Mouse (Mus musculus) embryonic facial prominence, embryonic 14.5 days (tissue): ENCODE results near the gene Vma21. TPM values are rescaled to one million over a fixed set of nuclear protein-coding genes. Genes with fewer than 3 reads are reported as not detected.

Source experiments
- ATAC-seq: fragments of 200-750 bp; cut with Nextera tagmentation; 2 replicates; pipeline ENCODE4 v1.8.0; 2017; ENCODE audit warnings: low read depth, moderate number of reproducible peaks, moderate TSS enrichment
- DNase-seq: peaks from one replicate; pipeline ENCODE4 v3.0.0-alpha.2; 2015; ENCODE audit warnings: low spot score
- H3K27ac ChIP-seq: fragments of 300-500 bp; sonication (generic); replicated peaks from 2 replicates; pipeline ENCODE4 v1.5.1; 2014; ENCODE audit warnings: low read depth, mild to moderate bottlenecking, low read length, moderate library complexity
- H3K27me3 ChIP-seq: fragments of 300-500 bp; sonication (generic); replicated peaks from 2 replicates; pipeline ENCODE4 v1.6.1; 2014; ENCODE audit warnings: low read length; ENCODE audit not compliant: control insufficient read depth, insufficient read depth
- H3K36me3 ChIP-seq: fragments of 300-500 bp; sonication (generic); 2 replicates; pipeline ENCODE4 v1.6.1; 2014; ENCODE audit warnings: low read length, mixed read lengths; ENCODE audit not compliant: control insufficient read depth, insufficient read depth
- H3K4me1 ChIP-seq: fragments of 300-500 bp; sonication (generic); 2 replicates; pipeline ENCODE4 v1.6.1; 2014; ENCODE audit warnings: antibody characterized with exemption, low read length; ENCODE audit not compliant: control insufficient read depth, insufficient read depth
- H3K4me2 ChIP-seq: fragments of 300-500 bp; sonication (generic); 2 replicates; pipeline ENCODE4 v1.6.1; 2014; ENCODE audit warnings: low read depth, mild to moderate bottlenecking, low read length, moderate library complexity, mixed read lengths
- H3K4me3 ChIP-seq: fragments of 300-500 bp; sonication (generic); 2 replicates; pipeline ENCODE4 v1.5.1; 2014; ENCODE audit warnings: low read depth, mild to moderate bottlenecking, low read length
- H3K9ac ChIP-seq: fragments of 300-500 bp; sonication (generic); 2 replicates; pipeline ENCODE4 v1.6.1; 2014; ENCODE audit warnings: low read depth, mild to moderate bottlenecking, low read length, moderate library complexity, mixed read lengths
- H3K9me3 ChIP-seq: fragments of 300-500 bp; sonication (generic); 2 replicates; pipeline ENCODE4 v1.6.1; 2016; ENCODE audit warnings: low read length; ENCODE audit not compliant: control insufficient read depth
- WGBS: fragments of 180-500 bp; shearing (Covaris S2); extraction: QIAGEN DNeasy Blood & Tissue Kit; methylation state at CpG from one replicate; pipeline ENCODE4 v1.1.7; 2014; 5-methylcytosine and 5-hydroxymethylcytosine counted together
- polyA plus RNA-seq: library from polyadenylated mRNA; unstranded; fragments of >200 nt; fragmentation: Nextera tagmentation; extraction: Ambion mirVana; gene quantifications from 2 replicates; pipeline ENCODE4 v1.2.1, GENCODE M21; 2014

Gene Vma21
- 61.1 and 66.3 TPM in 2 replicates for polyA plus RNA-seq

DNA sequence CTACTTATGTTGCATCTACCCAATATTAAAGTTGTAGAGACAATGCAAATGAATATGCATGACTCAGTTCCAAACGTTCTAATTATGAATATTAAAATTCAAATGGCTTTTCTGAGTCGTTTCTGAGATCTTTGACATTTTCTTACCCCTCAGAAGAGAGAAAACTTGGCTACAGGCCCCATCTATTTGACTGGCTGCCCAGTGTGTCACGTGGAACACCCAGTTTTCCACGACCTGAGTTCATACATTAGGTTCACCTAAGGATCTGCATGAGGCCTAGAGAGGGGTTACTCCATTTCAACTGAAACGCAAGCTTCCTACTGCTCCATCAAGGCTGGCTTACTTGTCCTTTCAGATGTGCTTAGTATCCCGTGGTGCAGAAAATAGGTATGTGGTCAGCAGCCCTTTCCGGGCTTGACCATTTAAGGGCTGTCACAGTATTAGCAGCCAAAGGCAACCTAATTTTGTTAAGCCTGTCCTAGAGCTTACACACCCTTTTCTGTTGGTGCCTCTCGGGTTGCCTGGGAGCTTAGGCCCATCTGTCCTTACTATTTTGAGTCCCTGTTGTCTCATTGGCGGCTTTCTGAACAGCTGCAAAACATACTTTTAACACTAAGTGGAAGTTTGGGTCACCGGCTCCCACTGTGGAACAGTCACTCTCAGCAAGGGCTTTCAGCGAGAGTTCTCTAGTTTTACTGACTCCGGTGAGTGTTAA, at the start of gene Vma21:
Vma21 (plus strand) TSS at position 294 of the 715 bp plus-strand sequence.
- 43% methylated on average over 12 of the region's 12 CpGs for WGBS
- Histone ChIP-seq H3K9ac (peak within 1 kb of the TSS; percentile 77), H3K4me1 (no peaks in the 10 kb centered on the region), H3K36me3 (no peaks in the 10 kb centered on the region), H3K4me2 (peak within 1 kb of the TSS; percentile 51), H3K9me3 (no peaks in the 10 kb centered on the region), H3K27ac (peak within 1 kb of the TSS; percentile 84), H3K4me3 (peak within 1 kb of the TSS; percentile 61), H3K27me3 (no peaks in the 10 kb centered on the region; the same call in 1 of the 2 replicates)
- peak; percentile 50 for DNase-seq
- ATAC-seq, result peak; percentile 49

DNA sequence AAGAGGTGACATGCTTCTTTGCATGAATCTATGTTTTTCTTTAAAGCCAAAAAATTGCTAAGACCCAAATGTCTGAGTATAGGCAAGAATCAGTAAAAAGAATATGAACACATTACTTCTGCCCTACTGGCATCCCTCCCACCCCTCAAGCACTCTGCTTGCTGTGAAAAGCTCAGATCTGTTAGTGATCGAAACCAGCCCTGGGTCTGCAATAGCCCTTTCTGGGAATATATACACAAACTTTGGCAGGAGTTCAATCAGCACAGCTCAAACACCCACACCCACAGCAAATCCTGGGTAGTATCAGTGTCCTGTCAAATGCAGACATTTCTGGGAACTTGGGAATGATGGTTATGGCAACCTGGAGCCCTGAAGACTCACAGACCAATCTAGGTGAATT, 47.8 kb upstream of the Vma21 start:
- Histone ChIP-seq H3K9me3 (no peaks in the 10 kb centered on the region), H3K4me3 (no peak overlapping the region), H3K4me2 (no peak overlapping the region), H3K36me3 (no peaks in the 10 kb centered on the region), H3K9ac (no peak overlapping the region), H3K27ac (no peak overlapping the region), H3K4me1 (no peaks in the 10 kb centered on the region), H3K27me3 (no peaks in the 10 kb centered on the region; the same call in 1 of the 2 replicates)
- WGBS, result 53% methylated on average over 1 of the region's 1 CpGs
- DNase-seq (peak; percentile 2), ATAC-seq (no peak)

DNA sequence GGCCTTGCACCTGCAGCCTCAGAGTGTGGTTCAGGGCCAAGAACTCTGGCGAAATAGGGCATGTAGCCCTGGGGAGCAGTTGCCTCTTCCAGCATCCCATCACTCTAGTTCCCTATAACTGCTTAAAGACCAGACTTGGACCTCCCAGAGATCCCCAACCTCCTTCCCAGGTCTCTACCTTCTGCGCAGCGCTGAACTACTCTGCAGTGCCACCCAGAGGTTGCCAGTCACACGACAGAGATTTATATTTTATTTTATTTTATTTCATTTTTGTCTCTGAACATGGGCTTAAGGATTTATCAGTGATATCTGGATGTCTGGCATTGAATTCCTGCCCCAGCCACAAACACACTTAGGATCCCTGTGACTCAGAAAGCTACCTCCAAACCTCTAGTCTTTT, 24.6 kb upstream of the Vma21 start:
- H3K36me3 ChIP-seq, result no peaks in the 10 kb centered on the region
- no peak overlapping the region for H3K9ac ChIP-seq
- H3K4me3 ChIP-seq, result no peak overlapping the region
- H3K4me1 ChIP-seq, result no peaks in the 10 kb centered on the region
- no peak overlapping the region for H3K4me2 ChIP-seq
- DNase-seq, result no peak
- peaks cover 8% of the 10 kb centered on the region; the same call in 1 of the 2 replicates for H3K27me3 ChIP-seq
- no peaks in the 10 kb centered on the region for H3K9me3 ChIP-seq
- no peak for ATAC-seq
- whole genome bisulfite sequencing, result 20% methylated on average over 4 of the region's 4 CpGs
- H3K27ac ChIP-seq, result no peak overlapping the region

DNA sequence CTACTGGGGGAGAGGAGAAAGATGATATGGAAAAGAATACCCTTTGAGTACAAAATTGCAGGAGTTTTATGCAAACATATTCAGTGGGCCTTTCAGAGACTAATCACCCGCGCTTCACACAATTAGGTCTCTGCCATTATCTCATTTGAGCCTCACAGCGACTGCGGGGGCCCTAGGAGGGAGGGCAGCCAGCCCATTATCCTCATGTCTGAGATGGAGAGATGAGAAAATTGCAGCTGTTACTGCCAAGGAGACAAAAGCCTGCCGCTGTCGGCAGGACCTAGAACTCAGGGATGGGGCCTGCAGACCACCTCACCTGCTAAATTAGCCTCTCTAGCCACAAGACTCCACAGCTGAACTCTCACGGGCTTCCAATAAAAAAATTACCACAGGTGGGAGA, 18.0 kb upstream of the Vma21 start:
- H3K27ac ChIP-seq, result no peak overlapping the region
- H3K9ac ChIP-seq, result no peak overlapping the region
- DNase-seq (no peak), ATAC-seq (no peak)
- 65% methylated on average over 7 of the region's 7 CpGs for WGBS
- H3K4me1 ChIP-seq, result no peaks in the 10 kb centered on the region
- H3K4me2 ChIP-seq, result no peak overlapping the region
- H3K9me3 ChIP-seq, result no peaks in the 10 kb centered on the region
- peaks cover 6% of the 10 kb centered on the region; the same call in 1 of the 2 replicates for H3K27me3 ChIP-seq
- no peak overlapping the region for H3K4me3 ChIP-seq
- H3K36me3 ChIP-seq, result no peaks in the 10 kb centered on the region

DNA sequence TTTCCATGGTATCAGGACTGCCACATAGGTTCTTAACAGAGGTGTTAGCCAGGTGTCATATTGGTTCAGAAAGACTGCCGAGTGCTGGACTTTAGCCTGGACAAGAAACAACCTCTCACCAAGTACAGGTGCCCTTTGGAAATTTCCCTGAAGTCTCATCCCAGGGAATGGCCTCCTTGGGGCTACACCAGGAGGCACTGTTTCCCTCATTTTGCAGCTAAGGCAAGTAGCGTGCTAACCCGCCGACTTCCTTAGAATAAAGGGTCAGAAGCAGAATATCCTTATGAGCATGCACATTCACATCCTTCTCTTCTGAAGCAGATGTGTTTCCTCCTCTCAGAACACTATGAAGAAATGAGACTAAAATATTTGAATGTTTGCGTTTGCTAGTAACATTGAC, 16.8 kb upstream of the Vma21 start:
- Histone ChIP-seq H3K4me1 (no peaks in the 10 kb centered on the region), H3K27me3 (peaks cover 6% of the 10 kb centered on the region; the same call in 1 of the 2 replicates), H3K9me3 (no peaks in the 10 kb centered on the region), H3K9ac (no peak overlapping the region), H3K4me3 (no peak overlapping the region), H3K27ac (no peak overlapping the region), H3K4me2 (no peak overlapping the region), H3K36me3 (no peaks in the 10 kb centered on the region)
- DNase-seq, result peak; percentile 2
- WGBS, result 61% methylated on average over 5 of the region's 5 CpGs
- no peak for ATAC-seq

DNA sequence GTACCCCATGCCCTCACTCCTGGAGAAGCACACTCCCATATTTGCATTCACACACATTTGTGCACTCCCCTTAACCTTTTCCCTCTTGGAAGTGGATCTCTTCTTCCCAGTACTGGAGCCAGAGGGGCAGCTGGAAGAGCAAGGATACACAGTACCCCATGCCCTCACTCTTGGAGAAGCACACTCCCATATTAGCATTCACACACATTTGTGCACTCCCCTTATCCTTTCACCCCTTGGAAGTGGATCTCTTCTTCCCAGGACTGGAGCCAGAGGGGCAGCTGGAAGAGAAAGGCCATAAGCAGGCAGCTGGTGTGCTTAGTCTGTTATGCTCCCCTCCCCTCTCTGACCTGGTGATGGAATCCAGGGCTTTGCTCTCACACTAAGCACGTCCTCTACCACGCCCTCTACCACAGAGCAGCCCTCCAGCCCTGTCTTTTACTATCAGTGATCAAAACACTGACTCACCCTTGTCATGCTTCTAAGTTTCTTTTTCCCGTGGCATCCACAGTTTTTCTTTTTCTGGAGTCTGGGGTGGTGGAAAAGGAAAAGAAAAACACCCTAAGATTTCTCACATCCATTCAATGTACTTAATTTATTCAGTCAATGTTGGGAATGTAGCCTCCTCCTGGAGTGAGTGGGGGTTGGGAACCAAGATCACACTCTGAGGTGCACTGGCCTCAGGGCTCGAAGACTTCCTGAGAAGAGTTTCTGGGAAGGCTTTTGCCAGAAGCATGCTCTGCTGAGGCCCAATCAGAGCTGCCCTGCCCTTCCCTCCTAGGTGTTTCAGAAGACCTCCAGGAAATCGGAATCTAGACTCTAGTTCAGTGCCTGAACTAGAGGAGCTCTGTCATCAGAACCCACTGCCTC, 3.5 kb upstream of the Vma21 start:
- Histone ChIP-seq H3K9me3 (no peaks in the 10 kb centered on the region), H3K4me3 (no peak overlapping the region), H3K36me3 (no peaks in the 10 kb centered on the region), H3K27me3 (no peaks in the 10 kb centered on the region; the same call in 1 of the 2 replicates), H3K9ac (no peak overlapping the region), H3K4me1 (no peaks in the 10 kb centered on the region), H3K4me2 (no peak overlapping the region), H3K27ac (no peak overlapping the region)
- DNase-seq (peak; percentile 28), ATAC-seq (peak; percentile 28; the same call in 1 of the 2 replicates)
- WGBS, result 42% methylated on average over 5 of the region's 5 CpGs

DNA sequence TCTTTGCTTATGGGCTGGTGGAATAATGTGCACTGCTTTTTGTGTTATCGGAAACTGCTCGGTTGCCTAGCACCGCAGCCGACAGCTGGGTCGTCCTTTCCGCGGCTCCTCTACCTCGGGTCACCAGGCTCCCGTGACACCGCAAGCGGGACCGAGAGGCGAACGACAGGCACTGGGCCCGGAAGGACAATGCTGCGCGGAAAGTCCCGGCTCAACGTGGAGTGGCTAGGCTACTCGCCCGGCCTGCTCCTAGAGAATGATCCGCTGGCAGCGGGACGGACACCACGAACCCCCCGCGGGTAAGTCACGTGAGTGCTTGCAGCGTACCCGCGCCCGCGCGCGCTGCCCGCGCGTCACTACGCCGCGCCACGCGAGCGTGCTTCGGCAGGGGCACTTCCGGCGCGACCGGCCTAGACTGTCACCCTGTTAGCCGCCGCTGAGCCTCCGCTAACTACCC, 705 bp downstream of the Vma21 start:
- WGBS, result 31% methylated on average over 37 of the region's 52 CpGs
- Histone ChIP-seq H3K36me3 (no peaks in the 10 kb centered on the region), H3K4me3 (peak overlapping the region; percentile 61), H3K4me2 (peak overlapping the region; percentile 45), H3K27ac (peak overlapping the region; percentile 84), H3K27me3 (no peaks in the 10 kb centered on the region; the same call in 1 of the 2 replicates), H3K4me1 (no peaks in the 10 kb centered on the region), H3K9me3 (no peaks in the 10 kb centered on the region), H3K9ac (peak overlapping the region; percentile 77)
- ATAC-seq (peak; percentile 97), DNase-seq (peak; percentile 93)

DNA sequence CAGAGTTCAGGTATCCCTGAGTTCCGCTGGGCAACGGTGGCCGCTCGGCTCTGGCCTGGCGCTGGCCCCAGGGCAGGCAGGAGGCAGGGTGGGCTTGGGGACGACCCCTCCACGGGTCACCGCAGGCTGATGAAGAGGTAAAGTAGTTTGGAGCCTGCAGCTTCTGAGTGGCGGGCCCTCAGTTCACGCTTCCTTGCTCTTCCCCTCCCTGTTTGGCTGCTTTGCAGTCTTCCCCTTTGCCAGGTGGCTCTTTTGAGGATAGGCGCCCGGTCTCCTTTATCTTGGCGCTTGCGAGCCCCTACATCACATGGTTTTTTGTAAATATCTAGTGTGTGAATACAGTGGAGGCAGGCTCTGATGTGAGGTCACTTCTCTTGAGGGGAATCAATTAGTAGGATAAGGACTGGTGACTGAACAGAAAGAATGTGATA, 1.2 kb downstream of the Vma21 start:
- H3K4me2 ChIP-seq, result peak overlapping the region; percentile 51
- peak overlapping the region; percentile 77 for H3K9ac ChIP-seq
- peak overlapping the region; percentile 84; the same call in 1 of the 2 replicates for H3K27ac ChIP-seq
- H3K4me3 ChIP-seq, result peak overlapping the region; percentile 61
- H3K9me3 ChIP-seq, result no peaks in the 10 kb centered on the region
- WGBS, result 42% methylated on average over 6 of the region's 14 CpGs
- DNase-seq, result peak; percentile 1
- H3K4me1 ChIP-seq, result no peaks in the 10 kb centered on the region
- no peaks in the 10 kb centered on the region for H3K36me3 ChIP-seq
- ATAC-seq, result no peak
- no peaks in the 10 kb centered on the region for H3K27me3 ChIP-seq
